Mouse (Mus musculus) left cerebral cortex, adult 2 months (tissue): ENCODE measurements around the gene Sbds. TPM values are rescaled to one million over a fixed set of nuclear protein-coding genes. Genes with fewer than 3 reads are reported as not detected.

ENCODE experiments used
- DNase-seq, 2 experiments: peaks; one replicate each; pipeline ENCODE4 v3.0.0; 2021 to 2022; ENCODE audit warnings: low spot score in 2 of 2, mixed read lengths in 1 of 2; ENCODE audit errors: extremely low spot score in 1 of 2
- H3K27ac ChIP-seq: fragments of 200-600 bp; 2 replicates; pipeline ENCODE4 v1.8.1; 2022
- H3K4me3 ChIP-seq: fragments of 200-600 bp; 2 replicates; pipeline ENCODE4 v1.8.1; 2022
- CTCF ChIP-seq: fragments of 200-600 bp; IDR thresholded peaks from 2 replicates; pipeline ENCODE4 v1.8.1; 2022; ENCODE audit warnings: antibody characterized with exemption, mild to moderate bottlenecking, moderate library complexity
- intact Hi-C: fragments of 180-260 bp; cut with DNase I; formaldehyde crosslinking; loops from one replicate; pipeline ENCODE4 v1.15.1; 2025
- total RNA-seq, 2 experiments: library from RNA; stranded (reverse); gene quantifications; 2 replicates each; pipeline ENCODE4 v1.2.3; 2021

The Sbds gene
- total RNA-seq, 2 experiments from 2014 or later: 83.8 to 90.4 TPM

GRCm38 (mm10) chr5:130217406-130217805, 37.9 kb downstream of the Sbds start:
- no peak overlapping the region for H3K27ac ChIP-seq
- TF ChIP-seq CTCF: no peak
- no peak for DNase-seq
- H3K4me3 ChIP-seq: no peak overlapping the region
- intact Hi-C loops: no loop called here

DNA sequence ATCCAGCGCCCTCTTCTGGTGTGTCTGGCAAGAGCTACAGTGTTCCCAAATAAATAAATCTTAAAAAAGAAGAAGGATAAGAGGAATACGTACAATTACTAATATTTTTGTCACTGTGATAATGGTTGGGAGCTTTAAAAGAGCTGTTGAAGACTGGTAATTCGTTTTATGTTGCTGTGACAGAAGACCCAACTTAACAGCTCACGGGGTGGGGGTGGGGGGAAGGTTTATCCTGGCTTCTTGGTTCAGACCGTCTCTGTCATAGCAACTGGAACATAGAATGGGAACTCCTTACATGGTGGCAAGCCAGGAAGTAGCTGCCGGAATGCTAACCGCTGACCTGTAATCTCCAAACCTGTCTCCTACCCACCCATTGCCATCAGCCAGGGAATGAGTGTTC, 38.5 kb downstream of the Sbds start, which contains the start of gene Tmem248:
Gene Tmem248, plus strand, starts transcription at position 301 of the 400 bp plus-strand sequence.
- H3K27ac ChIP-seq: no peak within 1 kb of the TSS
- intact Hi-C loops: no loop called here

GRCm38 (mm10) chr5:130212956-130213355, 42.4 kb downstream of the Sbds start:
- DNase-seq: no peak
- Histone ChIP-seq H3K27ac (no peak overlapping the region), H3K4me3 (no peak overlapping the region)
- intact Hi-C loops: no loop called here
- no peak for TF ChIP-seq CTCF

More for the DNA sequence above, 38.5 kb downstream of the Sbds start, which contains the start of gene Tmem248:
- TF ChIP-seq CTCF: no peak; the same call in none of the 2 replicates
- no peak for DNase-seq
- no peak within 1 kb of the TSS for H3K4me3 ChIP-seq

DNA sequence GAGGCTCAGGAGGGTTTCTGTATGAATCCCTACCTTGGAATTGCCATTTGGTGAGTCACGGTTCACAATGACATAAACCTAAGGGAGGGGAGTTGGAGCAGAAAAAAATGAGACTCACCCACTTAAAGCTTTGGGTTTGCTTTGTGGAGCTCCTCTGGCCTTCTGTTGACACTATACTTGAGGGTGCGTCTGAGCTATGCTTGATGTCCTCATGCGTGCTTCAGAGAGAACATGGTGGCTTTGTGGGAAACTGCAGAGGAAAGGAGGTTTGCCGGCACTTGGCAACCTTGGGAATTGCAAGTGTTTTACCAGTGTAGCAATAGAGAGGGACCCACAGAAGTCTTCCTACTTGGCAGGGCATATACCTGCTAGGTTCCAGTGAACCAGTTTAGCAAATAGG, 48.0 kb downstream of the Sbds start:
- TF ChIP-seq CTCF: no peak
- DNase-seq: no peak
- no peak overlapping the region for H3K4me3 ChIP-seq
- intact Hi-C loops: no loop called here
- no peak overlapping the region for H3K27ac ChIP-seq

- Histone ChIP-seq H3K4me3 (no peak overlapping the region), H3K27ac (no peak overlapping the region)
- intact Hi-C loops: no loop called here
- no peak for DNase-seq
- no peak for TF ChIP-seq CTCF
Observed at GRCm38 (mm10) chr5:130205441-130206023, 49.8 kb downstream of the Sbds start.

- no peak for DNase-seq
- intact Hi-C loops: no loop called here
- H3K4me3 ChIP-seq: no peak overlapping the region
- H3K27ac ChIP-seq: no peak overlapping the region
- no peak for TF ChIP-seq CTCF
Observed at GRCm38 (mm10) chr5:130204560-130204959, 50.8 kb downstream of the Sbds start.

DNA sequence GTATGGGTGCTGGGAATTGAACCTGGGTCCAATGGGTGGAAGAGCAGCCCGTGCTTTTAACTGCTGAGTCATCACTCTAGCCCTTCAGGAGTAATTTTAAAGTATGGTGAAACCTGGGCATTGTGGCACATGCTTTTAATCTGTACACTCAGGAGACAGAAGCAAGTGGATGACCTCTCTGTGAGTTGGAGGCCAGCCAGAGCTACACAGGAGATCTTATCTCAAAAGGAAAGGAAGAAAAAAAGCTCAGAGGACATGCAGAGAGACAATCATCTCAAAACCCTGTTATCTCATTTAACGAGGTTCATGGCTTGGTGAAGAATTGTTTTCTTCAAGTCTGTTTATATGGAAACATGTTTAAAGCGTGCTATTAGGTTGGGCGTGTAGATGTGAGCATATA, 51.4 kb downstream of the Sbds start:
- no peak overlapping the region for H3K27ac ChIP-seq
- intact Hi-C loops: no loop called here
- no peak for DNase-seq
- no peak overlapping the region for H3K4me3 ChIP-seq
- TF ChIP-seq CTCF: no peak

GRCm38 (mm10) chr5:130200233-130201029, 54.9 kb downstream of the Sbds start:
- no peak for DNase-seq
- intact Hi-C loops: no loop called here
- Histone ChIP-seq H3K27ac (no peak overlapping the region), H3K4me3 (no peak overlapping the region)
- no peak for TF ChIP-seq CTCF

GRCm38 (mm10) chr5:130197981-130198380, 57.3 kb downstream of the Sbds start:
- DNase-seq: no peak
- H3K4me3 ChIP-seq: no peak overlapping the region
- TF ChIP-seq CTCF: no peak
- no peak overlapping the region for H3K27ac ChIP-seq
- intact Hi-C loops: no loop called here

GRCm38 (mm10) chr5:130197454-130197853, 57.9 kb downstream of the Sbds start:
- intact Hi-C loops: no loop called here
- no peak overlapping the region for H3K4me3 ChIP-seq
- TF ChIP-seq CTCF: no peak
- H3K27ac ChIP-seq: no peak overlapping the region
- DNase-seq: no peak

GRCm38 (mm10) chr5:130196307-130196706, 59.0 kb downstream of the Sbds start:
- TF ChIP-seq CTCF: no peak
- Histone ChIP-seq H3K4me3 (no peak overlapping the region), H3K27ac (no peak overlapping the region)
- intact Hi-C loops: no loop called here
- no peak for DNase-seq

Other genes starting within 250 kb of the Sbds start
- gene Asl, start 226.3 kb downstream of the Sbds start, total RNA-seq: 10 to 100 TPM; 15.7 to 23.5 TPM
- 10 to 100 TPM; 30.2 to 30.8 TPM for gene Crcp, start 226.2 kb downstream of the Sbds start, total RNA-seq
- gene Tpst1, start 182.2 kb downstream of the Sbds start, total RNA-seq: 10 to 100 TPM; 34.0 to 34.1 TPM
- 10 to 100 TPM; 13.2 to 13.8 TPM for gene Kctd7, start 110.7 kb downstream of the Sbds start, total RNA-seq
- 10 to 100 TPM; 59.2 to 66.9 TPM for gene Rabgef1, start 83.7 kb downstream of the Sbds start, total RNA-seq
- 10 to 100 TPM; 37.9 to 39.1 TPM for gene Tmem248, start 38.4 kb downstream of the Sbds start, total RNA-seq
- gene Tyw1, start 89 bp upstream of the Sbds start, total RNA-seq: 10 to 100 TPM; 15.4 to 16.1 TPM
- 100 to 1,000 TPM; 116 to 124 TPM for gene Caln1, start 113.9 kb upstream of the Sbds start, total RNA-seq
- gene A330070K13Rik, start 129.1 kb upstream of the Sbds start, total RNA-seq: 1 to 10 TPM; 1.0 to 1.6 TPM